Mouse (Mus musculus) E14TG2a.4 (cell line): ENCODE measurements around the gene Ccdc97.

ENCODE experiments used
- H3K27me3 ChIP-seq: 2 replicates; pipeline ENCODE4 v1.6.1; 2014; ENCODE audit warnings: low read length, control low read depth; ENCODE audit not compliant: insufficient read depth
- H3K36me3 ChIP-seq: 2 replicates; pipeline ENCODE4 v1.6.1; 2014; ENCODE audit warnings: low read length, control low read depth; ENCODE audit not compliant: insufficient read depth
- H3K4me1 ChIP-seq: replicated peaks from 2 replicates; pipeline ENCODE4 v1.6.1; 2014; ENCODE audit warnings: low read depth, low read length, control low read depth
- H3K4me3 ChIP-seq: replicated peaks from 2 replicates; pipeline ENCODE4 v1.5.1; 2014; ENCODE audit warnings: mild to moderate bottlenecking, low read length
- H3K9me3 ChIP-seq: 2 replicates; pipeline ENCODE4 v1.6.1; 2014; ENCODE audit warnings: low read length, control low read depth
- CTCF ChIP-seq: conservative IDR thresholded peaks from 2 replicates; pipeline ENCODE4 v1.5.1; 2014; ENCODE audit warnings: low read length
- NANOG ChIP-seq: IDR thresholded peaks from 2 replicates; pipeline ENCODE4 v1.6.1; 2014; ENCODE audit warnings: borderline replicate concordance, low read length, mixed read lengths
- POU5F1 ChIP-seq: IDR thresholded peaks from 2 replicates; pipeline ENCODE4 v1.6.1; 2014; ENCODE audit warnings: low read length, borderline replicate concordance

Ccdc97 gene

GRCm38 (mm10) chr7:25714581-25714980, 4.3 kb downstream of the Ccdc97 start:
- Histone ChIP-seq H3K9me3 (no peaks in the 10 kb centered on the region), H3K4me3 (no peak overlapping the region), H3K36me3 (peaks cover 63% of the 10 kb centered on the region), H3K4me1 (peaks cover 82% of the 10 kb centered on the region), H3K27me3 (no peaks in the 10 kb centered on the region)
- no peak for TF ChIP-seq CTCF
- TF ChIP-seq NANOG: no peak
- no peak for TF ChIP-seq POU5F1

- H3K4me3 ChIP-seq: no peak overlapping the region
- H3K36me3 ChIP-seq: peaks cover 59% of the 10 kb centered on the region
- peaks cover 84% of the 10 kb centered on the region for H3K4me1 ChIP-seq
- no peaks in the 10 kb centered on the region for H3K9me3 ChIP-seq
- H3K27me3 ChIP-seq: no peaks in the 10 kb centered on the region
- TF ChIP-seq NANOG: no peak
- TF ChIP-seq POU5F1: no peak
- TF ChIP-seq CTCF: no peak
These were observed 6.1 kb downstream of the Ccdc97 start for GRCm38 (mm10) chr7:25712801-25713200.

- Histone ChIP-seq H3K4me1 (peaks cover 85% of the 10 kb centered on the region), H3K27me3 (no peaks in the 10 kb centered on the region)
These were observed 7.1 kb downstream of the Ccdc97 start for GRCm38 (mm10) chr7:25711731-25712197.

GRCm38 (mm10) chr7:25711165-25711564, 7.7 kb downstream of the Ccdc97 start:
- H3K4me1 ChIP-seq: peaks cover 84% of the 10 kb centered on the region
- H3K36me3 ChIP-seq: peaks cover 50% of the 10 kb centered on the region
- no peak for TF ChIP-seq NANOG
- no peak for TF ChIP-seq CTCF
- no peak for TF ChIP-seq POU5F1
- H3K9me3 ChIP-seq: no peaks in the 10 kb centered on the region
- no peaks in the 10 kb centered on the region for H3K27me3 ChIP-seq
- peak overlapping the region; percentile 65; the same call in 1 of the 2 replicates for H3K4me3 ChIP-seq

More at GRCm38 (mm10) chr7:25711731-25712197, 7.1 kb downstream of the Ccdc97 start:
- no peak overlapping the region for H3K4me3 ChIP-seq
- H3K36me3 ChIP-seq: peaks cover 56% of the 10 kb centered on the region
- TF ChIP-seq CTCF (no peak), NANOG (no peak), POU5F1 (no peak)
- no peaks in the 10 kb centered on the region for H3K9me3 ChIP-seq

- Histone ChIP-seq H3K36me3 (peaks cover 44% of the 10 kb centered on the region), H3K9me3 (no peaks in the 10 kb centered on the region), H3K4me1 (peaks cover 84% of the 10 kb centered on the region), H3K27me3 (no peaks in the 10 kb centered on the region), H3K4me3 (peak overlapping the region; percentile 65)
- TF ChIP-seq CTCF: no peak
- TF ChIP-seq POU5F1: no peak
- TF ChIP-seq NANOG: no peak
These were observed 8.3 kb downstream of the Ccdc97 start for GRCm38 (mm10) chr7:25710519-25711130.

- Histone ChIP-seq H3K27me3 (no peaks in the 10 kb centered on the region), H3K4me3 (peak overlapping the region; percentile 65), H3K36me3 (peaks cover 38% of the 10 kb centered on the region), H3K9me3 (no peaks in the 10 kb centered on the region), H3K4me1 (peaks cover 84% of the 10 kb centered on the region)
- TF ChIP-seq CTCF: no peak
- TF ChIP-seq POU5F1: no peak
- TF ChIP-seq NANOG: no peak
These were observed 8.9 kb downstream of the Ccdc97 start for GRCm38 (mm10) chr7:25709961-25710360.

- H3K9me3 ChIP-seq: no peaks in the 10 kb centered on the region
- TF ChIP-seq NANOG (no peak), CTCF (no peak), POU5F1 (no peak)
- H3K27me3 ChIP-seq: peaks cover 13% of the 10 kb centered on the region
These were observed 11.2 kb downstream of the Ccdc97 start for GRCm38 (mm10) chr7:25707581-25708292.

GRCm38 (mm10) chr7:25706578-25707170, 12.2 kb downstream of the Ccdc97 start:
- no peak for TF ChIP-seq NANOG
- TF ChIP-seq POU5F1: no peak
- TF ChIP-seq CTCF: no peak
- Histone ChIP-seq H3K27me3 (peaks cover 13% of the 10 kb centered on the region), H3K4me3 (no peak overlapping the region), H3K9me3 (peaks cover 7% of the 10 kb centered on the region), H3K4me1 (peaks cover 68% of the 10 kb centered on the region), H3K36me3 (0 out of 2 replicates have a peak, but pooled peaks cover 7% of the 10 kb centered on the region)

More at GRCm38 (mm10) chr7:25707581-25708292, 11.2 kb downstream of the Ccdc97 start:
- H3K4me3 ChIP-seq: peak overlapping the region; percentile 67
- peaks cover 78% of the 10 kb centered on the region for H3K4me1 ChIP-seq
- peaks cover 16% of the 10 kb centered on the region for H3K36me3 ChIP-seq
